Mouse (Mus musculus) heart, postnatal 36 days (tissue): Measurements from ENCODE around the gene Cpne9. TPM values are rescaled to one million over a fixed set of nuclear protein-coding genes. Genes with fewer than 3 reads are reported as not detected.

Source experiments
- DNase-seq, 2 experiments: peaks; one replicate each; pipeline ENCODE4 v3.0.0; 2021 to 2022
- intact Hi-C: fragments of 180-260 bp; cut with DNase I; formaldehyde crosslinking; loops from one replicate; pipeline ENCODE4 v1.15.1; 2025
- total RNA-seq, 2 experiments: library from RNA; stranded (reverse); gene quantifications; 2 replicates each; pipeline ENCODE4 v1.2.3; 2021

The Cpne9 gene
- under 1 TPM in 1 of 2 experiments, not detected in 1; 0.24 TPM for total RNA-seq

DNA sequence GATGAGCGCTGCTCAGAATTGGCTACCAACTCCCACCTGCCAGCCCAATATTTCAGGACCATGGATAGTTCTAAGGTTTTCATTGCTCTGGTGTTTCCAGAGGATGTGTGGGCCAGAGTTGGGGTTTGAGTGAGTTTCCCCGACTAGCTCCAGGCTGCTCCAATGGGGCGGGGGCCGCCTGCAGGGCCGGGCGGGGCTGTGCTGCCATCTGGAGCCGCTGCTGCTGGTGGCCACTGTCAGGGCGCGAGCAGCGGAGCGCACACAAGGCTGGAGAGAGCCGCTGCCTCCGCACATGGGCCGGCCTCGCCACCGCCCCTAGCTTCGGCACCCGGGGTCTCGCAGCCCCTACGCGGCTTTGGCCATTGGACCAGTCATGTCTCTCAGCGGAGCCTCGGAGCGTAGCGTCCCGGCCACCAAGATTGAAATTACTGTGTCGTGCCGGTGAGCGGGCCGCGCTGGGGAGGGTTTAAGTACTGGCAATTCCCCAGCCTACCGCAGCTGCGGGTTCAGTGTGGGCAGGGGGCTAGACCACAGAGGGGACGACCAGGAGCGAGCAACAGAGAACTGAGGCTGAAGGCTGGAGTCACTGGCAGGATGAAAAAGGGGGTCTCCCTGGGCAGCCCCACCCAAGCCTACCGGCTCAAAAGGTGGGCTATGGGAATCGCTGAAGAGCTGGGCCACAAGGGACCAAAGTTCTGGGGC, at the start of gene Cpne9:
Cpne9 (plus strand) TSS at position 207 of the 702 bp plus-strand sequence.
- intact Hi-C loops, result no loop called here

DNA sequence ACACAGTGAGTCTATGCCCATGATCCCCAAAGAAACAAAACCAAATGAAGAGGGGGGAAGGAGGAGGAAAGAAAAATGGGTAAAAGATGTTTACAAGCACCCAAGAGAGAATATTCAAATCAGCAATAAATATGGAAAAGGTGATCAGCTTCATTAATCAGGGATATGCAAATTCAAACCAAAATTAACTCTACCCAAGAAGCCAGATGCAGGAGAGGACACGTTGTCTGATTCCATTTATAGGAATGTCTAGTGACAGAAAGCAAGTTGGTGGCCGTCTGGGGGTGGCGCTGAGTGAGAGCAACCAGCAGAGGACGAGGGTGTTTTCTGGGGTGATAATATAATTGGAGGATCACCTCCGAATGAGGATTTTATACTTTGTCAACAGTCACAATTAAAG, 47.0 kb upstream of the Cpne9 start:
- no peak for DNase-seq
- intact Hi-C loops, result loop anchor here (5.0 to 10.0 kb wide), 4 partner anchors 72 to 540 kb away; partner anchors contain the start of genes Brpf1, Rad18 and Thumpd3

More for the DNA sequence above, at the start of gene Cpne9:
- peak in 1 of 2 experiments; percentile 17 for DNase-seq

DNA sequence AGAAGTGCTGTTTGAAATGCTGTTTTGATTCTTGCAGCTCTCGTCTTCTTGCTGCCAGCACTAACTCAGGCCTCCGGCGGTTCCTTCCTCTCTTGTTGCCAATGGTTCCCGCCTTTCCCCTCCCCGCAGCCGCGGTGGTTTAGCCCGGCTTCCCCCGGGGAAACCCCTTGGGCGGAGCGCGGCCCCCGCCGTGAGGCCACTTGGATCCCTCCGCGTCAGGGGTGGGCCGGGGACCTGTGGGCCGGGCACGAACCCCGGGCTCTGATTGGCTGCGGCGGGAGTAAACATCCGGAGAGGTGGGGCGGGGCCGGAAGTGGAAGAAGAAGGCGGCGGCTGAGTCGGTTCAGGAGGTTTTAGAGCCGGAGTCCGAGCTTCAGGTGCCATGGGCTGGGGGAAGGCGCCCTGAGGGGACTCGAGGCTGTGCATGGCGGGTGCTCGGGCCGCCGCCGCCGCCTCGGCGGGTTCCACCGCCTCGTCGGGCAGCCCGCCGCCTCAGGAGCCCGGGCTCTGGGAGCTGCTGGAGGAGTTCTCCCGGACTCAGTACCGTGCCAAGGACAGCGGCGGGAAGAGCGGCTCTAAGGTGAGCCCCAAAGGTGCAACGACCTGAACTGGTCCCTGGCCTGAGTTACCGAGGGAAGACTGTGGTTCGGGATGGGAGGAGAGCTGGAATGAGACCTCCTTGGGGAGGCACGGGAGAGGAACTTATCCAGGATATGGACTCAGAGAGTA, 44.4 kb upstream of the Cpne9 start, which contains the start of gene Mtmr14:
Mtmr14 (plus strand) TSS at position 302 of the 729 bp plus-strand sequence.
- intact Hi-C loops, result loop anchor here (5.0 to 10.0 kb wide), 4 partner anchors 70 to 543 kb away; partner anchors contain the start of genes Brpf1, Rad18 and Thumpd3
- peak; percentile 99 for DNase-seq

DNA sequence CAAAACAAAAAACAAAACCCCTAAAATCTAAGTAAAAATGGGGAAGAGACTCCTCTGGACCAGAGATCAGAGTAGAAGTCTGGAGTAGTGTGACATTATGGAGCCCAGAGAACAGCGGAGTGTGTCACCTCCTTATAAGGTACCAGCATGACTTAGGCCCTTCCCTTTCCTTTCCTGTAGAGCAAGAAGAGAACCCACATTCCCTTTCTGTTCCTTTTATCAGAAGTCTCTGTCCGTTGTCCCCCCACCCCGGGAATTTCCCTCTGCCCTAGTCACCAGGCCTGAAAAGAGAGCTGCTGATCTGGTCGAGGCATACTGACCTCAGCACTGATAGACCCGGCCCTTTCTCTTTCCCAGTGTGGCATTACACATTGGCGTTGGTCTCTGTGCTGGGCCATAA, 43.7 kb upstream of the Cpne9 start:
- no peak for DNase-seq
- intact Hi-C loops, result loop anchor here (5.0 to 10.0 kb wide), 4 partner anchors 69 to 544 kb away; partner anchors contain the start of genes Brpf1, Rad18 and Thumpd3

DNA sequence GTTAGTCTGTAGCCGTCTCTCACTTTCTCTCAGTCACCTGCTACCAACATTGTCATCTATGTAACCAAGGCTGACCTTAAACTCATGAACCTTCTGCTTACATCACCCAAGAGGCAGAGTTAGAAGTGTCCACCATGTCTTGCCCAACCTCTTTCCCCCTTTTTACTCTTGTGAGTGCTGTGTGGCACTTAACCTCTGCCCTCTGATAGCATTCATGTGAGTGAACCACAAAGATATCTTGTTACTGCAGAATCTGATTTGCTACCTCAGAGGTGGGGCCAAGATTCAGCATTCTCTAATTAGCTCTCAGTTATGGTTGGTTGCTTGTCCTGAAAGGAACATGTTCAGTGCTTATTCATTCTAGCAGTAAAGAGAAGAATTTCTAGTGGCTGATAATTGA, 39.4 kb upstream of the Cpne9 start:
- intact Hi-C loops, result no loop called here
- DNase-seq, result no peak

DNA sequence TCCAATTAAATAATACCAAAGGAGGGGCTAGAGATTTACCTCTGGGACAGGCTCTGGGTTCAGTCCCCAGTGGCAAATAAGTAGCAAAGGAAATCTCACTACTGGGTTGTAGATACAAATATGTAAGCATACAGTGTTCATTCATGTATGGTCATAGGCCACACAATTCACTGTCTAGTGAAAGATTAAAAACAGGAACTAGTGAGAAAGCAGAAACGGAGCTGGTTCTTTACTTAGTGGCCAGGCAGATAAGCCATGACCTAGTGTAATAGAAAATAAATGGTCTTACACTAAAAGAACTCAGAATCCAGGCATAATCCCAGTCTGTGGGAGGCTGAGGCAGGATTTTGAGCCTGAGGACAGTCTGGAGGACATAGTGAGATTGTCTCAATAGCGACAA, 36.5 kb upstream of the Cpne9 start:
- intact Hi-C loops, result no loop called here
- DNase-seq, result no peak

DNA sequence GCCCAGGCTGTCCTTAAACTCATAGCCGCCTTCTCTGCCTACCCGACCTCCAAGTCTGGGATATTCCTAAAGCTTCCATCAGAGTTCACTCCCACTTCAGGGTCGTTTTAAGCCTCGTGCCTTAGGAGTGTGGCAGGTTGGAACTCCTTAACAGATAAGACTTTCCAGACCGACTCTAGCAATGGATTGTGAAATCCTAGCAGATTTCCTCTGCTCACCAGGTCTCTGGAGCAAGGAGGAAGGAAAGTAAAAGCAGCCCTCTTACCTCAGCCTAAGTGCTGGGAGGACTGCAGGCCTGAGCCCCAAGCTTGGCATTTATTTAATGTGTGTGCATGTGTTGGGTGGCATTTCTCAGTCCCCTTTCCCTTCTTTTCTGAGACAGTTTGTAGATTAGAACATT, 31.3 kb upstream of the Cpne9 start:
- DNase-seq, result no peak
- intact Hi-C loops, result no loop called here

DNA sequence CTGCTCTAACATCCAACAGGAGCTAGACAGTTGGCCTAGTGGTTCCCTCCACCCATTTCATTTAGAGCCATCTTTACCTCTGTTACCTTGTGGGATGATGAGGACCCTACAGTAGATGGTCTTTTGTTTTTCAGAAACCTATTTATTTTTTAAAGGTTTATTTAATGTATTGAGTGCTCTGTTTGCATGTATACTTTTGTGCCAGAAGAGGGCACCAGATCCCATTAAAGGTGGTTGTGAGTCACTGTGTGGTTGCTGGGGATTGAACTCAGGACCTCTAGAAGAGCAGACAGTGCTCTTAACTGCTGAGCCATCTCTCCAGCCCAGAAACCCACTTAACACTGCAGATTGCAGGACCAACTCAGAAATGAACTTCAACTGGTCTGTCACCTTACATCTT, 30.2 kb upstream of the Cpne9 start:
- no peak for DNase-seq
- intact Hi-C loops, result no loop called here

DNA sequence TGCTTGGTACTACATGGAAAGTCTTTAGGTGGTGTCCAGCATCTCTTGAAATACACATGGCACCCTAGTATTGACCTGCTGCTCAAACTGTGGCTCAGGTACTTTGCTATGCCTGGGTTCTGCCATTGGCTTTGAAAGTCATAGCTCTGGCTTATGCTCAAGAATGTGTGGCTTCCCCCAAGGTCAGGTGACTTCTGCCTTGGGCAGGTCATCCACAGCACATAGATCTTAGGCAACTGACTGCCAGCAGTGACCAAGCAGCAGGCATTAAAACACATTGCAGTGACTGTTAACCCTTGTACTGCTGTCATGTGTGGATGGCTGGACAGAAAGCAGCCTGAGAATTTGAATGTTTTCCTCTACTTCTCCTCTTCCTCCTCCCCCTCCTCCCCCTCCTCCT, 27.2 kb upstream of the Cpne9 start:
- intact Hi-C loops, result no loop called here
- DNase-seq, result peak in 1 of 2 experiments; percentile 11

DNA sequence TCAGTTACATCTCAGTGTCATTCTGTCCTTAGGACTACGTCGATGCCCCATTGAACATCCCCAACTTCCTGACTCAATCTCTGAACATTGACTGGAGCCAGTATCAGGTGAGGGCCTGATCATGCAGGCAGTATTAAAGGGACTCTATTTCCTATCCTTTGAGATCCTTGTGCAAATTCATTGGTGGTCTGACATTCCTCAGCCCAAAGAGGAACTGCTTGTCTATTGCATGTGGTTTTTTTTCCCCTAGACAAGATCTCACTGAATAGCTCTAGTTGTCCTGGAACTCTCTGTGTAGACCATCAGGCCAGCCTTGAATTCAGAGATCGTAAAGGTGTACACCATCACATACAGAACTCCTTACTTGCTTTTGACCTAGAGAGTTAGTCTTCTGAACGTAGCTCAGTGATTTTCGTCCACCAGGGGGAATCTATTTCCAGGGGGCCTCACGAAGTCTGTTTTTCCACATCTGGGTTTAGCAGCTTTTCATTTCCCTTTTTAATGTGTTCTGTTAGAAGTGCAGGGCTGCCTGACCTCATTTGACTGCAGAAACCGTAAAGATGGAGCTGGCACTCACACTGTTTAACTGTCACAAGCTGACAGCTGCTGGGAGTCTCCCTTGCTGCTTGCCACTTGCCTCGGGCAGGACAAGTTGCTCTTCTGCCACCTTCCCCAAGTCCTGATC, 20.8 kb upstream of the Cpne9 start:
- no peak for DNase-seq
- intact Hi-C loops, result no loop called here

DNA sequence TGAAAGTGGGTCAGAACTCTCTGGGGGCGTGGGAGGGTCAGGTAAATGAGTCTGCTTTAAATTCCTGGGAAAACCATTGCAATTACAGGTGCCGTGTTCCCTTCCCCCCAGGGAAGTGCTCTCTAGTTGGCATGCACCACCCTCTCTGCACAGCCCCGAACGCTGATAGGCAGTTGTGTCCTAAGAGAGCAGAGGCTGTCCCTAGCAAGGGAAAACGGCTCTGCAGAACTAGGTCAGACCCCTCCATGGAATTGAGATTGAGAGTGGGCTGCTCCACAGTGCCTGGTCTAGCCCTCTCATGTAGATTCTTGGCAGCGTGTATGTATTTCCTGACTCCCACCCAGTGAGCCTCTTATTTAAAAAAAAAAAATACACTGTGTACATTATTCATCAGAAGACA, 18.6 kb upstream of the Cpne9 start:
- DNase-seq, result no peak
- intact Hi-C loops, result no loop called here

DNA sequence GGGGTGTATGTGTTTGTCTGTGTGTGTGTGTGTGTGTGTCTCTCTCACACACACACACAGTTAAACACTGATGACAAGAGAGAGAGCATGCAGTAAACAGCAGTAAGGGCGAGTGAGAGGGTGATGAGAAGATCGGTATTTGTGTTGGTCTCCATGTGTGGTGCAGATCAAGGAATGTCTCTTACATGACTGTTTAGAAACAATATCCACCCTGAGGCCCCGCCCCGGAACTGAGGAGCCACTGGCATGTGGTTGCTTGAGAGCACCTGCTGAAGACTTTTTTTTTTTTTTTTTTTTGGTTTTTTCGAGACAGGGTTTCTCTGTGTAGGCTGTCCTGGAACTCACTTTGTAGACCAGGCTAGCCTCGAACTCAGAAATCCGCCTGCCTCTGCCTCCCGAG, 17.7 kb upstream of the Cpne9 start:
- intact Hi-C loops, result no loop called here
- DNase-seq, result no peak

DNA sequence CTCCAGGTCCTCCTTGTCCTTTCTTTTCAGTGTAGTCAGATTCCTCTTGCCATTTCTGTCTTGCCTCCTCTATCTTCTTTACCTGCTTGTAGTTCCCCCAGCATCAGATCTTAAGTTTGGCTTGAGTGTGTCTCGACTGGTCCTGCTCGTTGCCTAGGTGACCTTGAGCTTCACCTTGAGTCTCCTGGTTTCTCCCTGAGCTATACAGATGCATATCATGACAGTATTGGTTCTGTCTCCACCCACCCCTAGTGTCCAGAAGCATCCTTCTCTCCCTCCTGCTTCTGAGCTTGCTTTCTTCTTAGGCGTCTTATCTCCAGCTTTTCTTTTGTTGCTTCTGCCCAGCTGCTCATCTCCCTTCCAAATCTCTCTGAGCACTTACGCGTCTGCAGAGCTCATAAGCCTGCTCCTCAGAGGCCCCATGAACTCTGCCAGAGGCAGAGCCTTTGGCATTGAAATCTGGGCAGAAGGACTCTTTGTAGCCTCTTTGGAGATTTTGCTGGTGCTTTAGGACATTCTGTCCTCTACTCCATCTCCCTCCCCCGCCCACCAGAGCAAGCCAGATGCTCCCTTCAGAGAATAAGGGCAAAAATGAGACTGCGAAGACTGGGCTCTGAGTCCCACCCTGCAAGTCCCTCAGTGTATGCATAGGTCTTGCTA, 15.0 kb upstream of the Cpne9 start:
- no peak for DNase-seq
- intact Hi-C loops, result no loop called here

DNA sequence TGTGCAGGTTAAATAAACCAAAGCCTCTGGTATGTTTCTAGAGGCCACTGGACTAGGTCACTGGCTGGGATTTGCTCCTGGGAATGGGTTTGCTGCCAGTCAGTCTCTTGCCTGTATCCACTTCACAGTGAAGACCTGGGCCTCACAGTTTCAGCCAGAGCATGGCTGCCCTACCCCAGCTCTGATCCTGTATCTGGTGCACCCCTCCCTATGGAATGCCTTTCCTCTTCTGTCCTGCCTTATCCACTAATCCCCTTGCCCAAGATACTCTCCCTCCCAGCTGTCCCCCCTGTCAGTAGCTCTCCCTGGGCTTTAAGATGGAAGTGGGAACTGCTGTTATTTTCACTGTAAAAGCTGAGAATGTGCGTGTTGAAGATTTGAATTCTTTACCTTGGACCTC, 14.1 kb upstream of the Cpne9 start:
- intact Hi-C loops, result no loop called here
- no peak for DNase-seq

DNA sequence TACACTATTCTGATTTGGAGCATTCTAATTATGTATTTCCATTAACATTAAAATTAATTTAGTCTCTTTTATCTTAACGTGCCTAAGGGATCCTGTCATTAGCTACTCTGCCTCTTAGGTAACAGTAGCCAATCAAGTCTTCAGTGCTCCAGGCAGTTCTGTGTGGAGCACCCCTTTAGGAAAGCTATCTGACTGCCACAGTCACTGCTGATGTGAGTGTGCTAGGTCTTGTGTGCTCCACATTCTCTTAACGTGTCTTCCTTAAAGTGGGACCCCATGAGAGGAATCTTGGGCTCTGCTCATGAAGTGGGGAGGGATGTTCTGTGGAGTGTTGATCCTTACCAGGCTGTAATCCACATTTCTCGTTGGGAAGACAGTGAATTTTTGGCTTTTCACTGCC, 9.7 kb upstream of the Cpne9 start:
- intact Hi-C loops, result no loop called here

DNA sequence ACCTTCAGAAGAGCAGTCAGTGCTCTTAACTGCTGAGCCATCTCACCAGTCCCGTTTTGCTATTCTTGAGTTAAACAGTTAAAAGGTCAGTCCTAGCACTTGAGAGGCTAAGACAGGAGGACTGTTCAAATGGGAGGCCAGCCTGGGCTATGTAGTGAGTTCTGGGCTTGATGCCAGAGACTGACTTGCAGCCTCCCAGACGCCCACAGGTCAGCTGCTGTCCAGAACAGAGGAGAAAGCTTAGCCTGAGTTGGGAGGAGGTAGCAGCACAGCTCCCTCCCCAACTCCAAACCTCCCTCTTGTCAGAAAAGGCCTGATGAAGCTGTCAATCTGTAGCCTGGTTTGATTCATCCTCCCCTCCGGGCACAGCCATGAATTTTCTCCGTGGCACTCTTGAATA, 5.3 kb upstream of the Cpne9 start:
- intact Hi-C loops, result no loop called here
- DNase-seq, result no peak

More for the DNA sequence above, 9.7 kb upstream of the Cpne9 start:
- no peak for DNase-seq

DNA sequence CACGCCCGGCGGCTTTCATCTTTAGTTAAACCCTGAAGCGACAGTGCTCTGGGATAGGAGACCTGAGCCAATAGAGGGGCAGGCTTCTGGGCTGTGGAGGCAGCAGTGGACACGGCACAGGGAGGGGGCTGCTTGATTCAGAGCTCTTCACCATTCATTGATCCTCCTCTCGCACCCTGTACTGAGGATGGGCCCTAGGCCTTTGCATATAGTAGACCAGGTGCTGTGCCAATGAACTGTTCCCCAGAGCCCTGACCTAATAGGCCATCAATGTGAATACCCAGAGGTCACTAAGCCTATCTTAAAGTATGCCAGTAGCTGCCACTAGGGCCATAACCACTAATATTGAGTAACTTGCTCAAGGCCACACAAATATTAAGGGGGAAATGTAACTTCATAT, 431 bp upstream of the Cpne9 start:
- intact Hi-C loops, result no loop called here
- DNase-seq, result no peak

DNA sequence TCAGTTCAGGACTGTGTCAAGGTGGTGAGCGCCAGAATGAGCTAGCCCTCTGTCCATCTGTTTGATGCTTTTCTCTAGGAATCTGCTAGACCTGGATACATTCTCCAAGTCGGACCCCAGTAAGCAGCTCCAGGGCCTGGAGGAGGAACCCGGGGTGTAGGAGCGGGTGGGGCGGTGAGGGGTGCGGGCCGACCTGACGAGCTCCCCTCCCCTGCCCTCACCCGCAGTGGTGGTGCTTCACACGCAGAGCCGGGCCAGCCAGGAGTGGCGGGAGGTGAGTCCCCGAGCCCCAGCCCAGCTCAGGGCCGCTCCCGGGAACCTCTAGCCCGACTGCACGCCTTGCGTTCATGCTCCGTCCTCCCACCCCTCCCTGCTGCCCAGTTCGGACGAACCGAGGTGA, 862 bp downstream of the Cpne9 start:
- no peak for DNase-seq
- intact Hi-C loops, result no loop called here

DNA sequence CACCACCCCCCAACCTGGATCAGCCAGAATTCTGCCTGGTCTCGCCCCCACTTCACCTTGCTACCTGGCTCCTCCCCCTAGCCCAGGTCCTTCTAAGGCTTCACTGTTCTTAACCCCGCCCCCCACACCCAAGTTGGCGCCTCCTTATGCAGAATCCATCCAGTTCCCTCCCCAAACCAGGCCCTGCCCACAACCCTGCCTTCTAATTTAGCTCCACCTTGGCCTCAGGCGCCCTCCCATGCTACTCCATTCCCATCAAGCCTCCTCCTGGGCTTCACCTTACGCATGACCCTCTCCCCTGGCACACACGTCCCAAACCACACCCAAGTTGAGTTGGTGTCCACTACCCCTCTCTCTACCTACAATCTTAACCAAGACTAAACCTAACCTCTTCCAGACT, 1.4 kb downstream of the Cpne9 start:
- intact Hi-C loops, result no loop called here
- DNase-seq, result no peak

DNA sequence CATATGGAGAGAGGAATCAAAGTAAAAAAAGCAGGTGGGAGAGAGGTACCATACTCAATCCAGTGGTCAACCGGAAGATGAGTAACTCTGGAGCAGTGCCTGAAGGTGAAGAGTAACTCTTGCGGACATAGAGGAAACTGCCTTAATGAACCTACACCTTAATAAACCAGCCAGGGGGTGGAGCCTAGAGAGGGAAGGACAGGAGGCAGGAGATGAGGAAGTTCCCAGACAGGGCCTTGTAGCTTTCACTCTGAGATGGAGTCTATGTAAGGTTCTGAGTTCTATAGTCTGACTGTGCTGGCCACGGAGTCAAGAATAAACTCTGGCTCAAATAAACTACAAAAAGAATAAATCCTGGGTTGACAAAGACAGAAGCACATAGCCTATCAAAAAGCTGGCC, 2.8 kb downstream of the Cpne9 start:
- intact Hi-C loops, result no loop called here
- no peak for DNase-seq

DNA sequence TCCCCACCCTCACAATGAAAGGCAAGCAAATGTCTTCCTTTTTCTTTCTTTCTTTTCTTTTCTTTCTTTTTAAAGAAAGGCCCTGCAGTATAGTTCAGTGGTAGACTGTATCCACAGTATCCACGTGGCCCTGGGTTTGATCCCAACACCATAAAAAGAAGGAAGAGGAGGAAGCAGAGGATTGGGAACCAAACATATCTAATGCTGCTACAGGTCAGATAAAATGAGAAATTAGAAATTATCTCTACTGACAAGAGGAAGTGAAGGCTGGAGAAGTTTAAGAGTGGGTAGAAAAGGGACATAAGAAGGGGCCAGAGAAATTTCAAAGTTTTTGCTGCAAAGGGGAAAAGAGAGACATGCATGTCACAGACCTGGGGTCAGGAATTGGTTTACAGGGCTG, 4.2 kb downstream of the Cpne9 start:
- no peak for DNase-seq
- intact Hi-C loops, result no loop called here
